Mouse (Mus musculus) hindbrain, embryonic 14.5 days (tissue): Measurements from ENCODE around the gene Il1b. TPM values are rescaled to one million over a fixed set of nuclear protein-coding genes. Genes with fewer than 3 reads are reported as not detected.

Experiments used
- ATAC-seq: fragments of 200-750 bp; cut with Nextera tagmentation; 2 replicates; pipeline ENCODE4 v1.8.0; 2017; ENCODE audit warnings: moderate number of reproducible peaks, mild to moderate bottlenecking, moderate TSS enrichment, moderate library complexity; ENCODE audit not compliant: low FRiP score
- DNase-seq: peaks from one replicate; pipeline ENCODE4 v3.0.0-alpha.2; 2015; ENCODE audit warnings: low spot score
- H3K27ac ChIP-seq: fragments of 300-500 bp; sonication (generic); 2 replicates; pipeline ENCODE4 v1.5.1; 2014; ENCODE audit warnings: mild to moderate bottlenecking, moderate library complexity
- H3K27me3 ChIP-seq: fragments of 300-500 bp; sonication (generic); 2 replicates; pipeline ENCODE4 v1.6.1; 2014; ENCODE audit warnings: mild to moderate bottlenecking, low read length, mixed read lengths; ENCODE audit not compliant: control insufficient read depth, insufficient read depth
- H3K36me3 ChIP-seq: fragments of 300-500 bp; sonication (generic); replicated peaks from 2 replicates; pipeline ENCODE4 v1.6.1; 2014; ENCODE audit not compliant: control insufficient read depth, insufficient read depth
- H3K4me1 ChIP-seq: fragments of 300-500 bp; sonication (generic); replicated peaks from 2 replicates; pipeline ENCODE4 v1.6.1; 2014; ENCODE audit warnings: antibody characterized with exemption, low read length, mixed read lengths; ENCODE audit not compliant: control insufficient read depth, insufficient read depth
- H3K4me2 ChIP-seq: fragments of 300-500 bp; sonication (generic); replicated peaks from 2 replicates; pipeline ENCODE4 v1.6.1; 2014; ENCODE audit warnings: mild to moderate bottlenecking, moderate library complexity
- H3K4me3 ChIP-seq: fragments of 300-500 bp; sonication (generic); replicated peaks from 2 replicates; pipeline ENCODE4 v1.5.1; 2014; ENCODE audit warnings: mild to moderate bottlenecking, low read length
- H3K9ac ChIP-seq: fragments of 300-500 bp; sonication (generic); 2 replicates; pipeline ENCODE4 v1.6.1; 2014
- H3K9me3 ChIP-seq: fragments of 300-500 bp; sonication (generic); 2 replicates; pipeline ENCODE4 v1.6.1; 2016; ENCODE audit warnings: low read length; ENCODE audit not compliant: control insufficient read depth
- WGBS: fragments of 180-500 bp; shearing (Covaris S2); extraction: QIAGEN DNeasy Blood & Tissue Kit; methylation state at CpG from one replicate; pipeline ENCODE4 v1.1.7; 2014; 5-methylcytosine and 5-hydroxymethylcytosine counted together
- polyA plus RNA-seq: library from polyadenylated mRNA; unstranded; fragments of >200 nt; fragmentation: Nextera tagmentation; extraction: Ambion mirVana; gene quantifications from 2 replicates; pipeline ENCODE4 v1.2.1, GENCODE M21; 2014

Gene Il1b
- polyA plus RNA-seq, result not detected in 2 replicates

GRCm38 (mm10) chr2:129371039-129371438 lies at the start of gene Il1b:
Gene Il1b, minus strand, starts transcription at chr2:129371139.
- H3K27ac ChIP-seq, result no peak within 1 kb of the TSS
- no peaks in the 10 kb centered on the region for H3K36me3 ChIP-seq
- H3K27me3 ChIP-seq, result no peaks in the 10 kb centered on the region
- DNase-seq (no peak), ATAC-seq (no peak)
- H3K4me3 ChIP-seq, result no peak within 1 kb of the TSS
- WGBS, result 96% methylated on average over 3 of the region's 3 CpGs
- H3K9ac ChIP-seq, result no peak within 1 kb of the TSS
- H3K9me3 ChIP-seq, result no peaks in the 10 kb centered on the region
- no peak within 1 kb of the TSS for H3K4me2 ChIP-seq
- no peaks in the 10 kb centered on the region for H3K4me1 ChIP-seq

DNA sequence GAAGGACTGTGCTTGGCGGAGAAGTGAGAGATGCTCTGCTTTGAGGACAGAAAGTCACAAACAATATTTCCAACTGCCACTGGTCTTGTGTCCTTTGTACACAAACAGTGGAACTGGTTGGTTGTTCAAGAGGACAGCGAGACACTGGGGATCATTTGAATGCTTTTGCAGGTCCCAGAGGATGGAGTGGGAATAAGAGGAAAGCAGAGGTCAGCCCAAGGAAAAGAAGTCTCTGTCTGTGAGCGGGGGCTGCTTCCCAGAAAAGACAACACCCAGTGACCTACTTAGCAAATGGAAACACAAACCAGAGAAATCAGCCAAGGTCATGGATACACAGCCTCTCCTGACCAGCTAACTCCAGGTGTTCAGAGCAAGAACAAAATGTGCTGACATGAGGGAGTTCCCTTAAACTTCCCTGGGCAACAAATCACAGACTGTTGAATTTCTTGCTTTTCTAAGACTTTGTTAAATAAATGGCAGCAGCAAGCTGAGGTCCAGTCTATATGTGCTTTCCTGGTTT lies 48.5 kb upstream of the Il1b start:
- DNase-seq (no peak), ATAC-seq (no peak)
- 89% methylated on average over 3 of the region's 3 CpGs for WGBS
- H3K36me3 ChIP-seq, result no peaks in the 10 kb centered on the region
- no peaks in the 10 kb centered on the region for H3K4me1 ChIP-seq
- peaks cover 6% of the 10 kb centered on the region; the same call in 1 of the 2 replicates for H3K9me3 ChIP-seq
- no peak overlapping the region for H3K4me2 ChIP-seq
- H3K4me3 ChIP-seq, result no peak overlapping the region
- no peaks in the 10 kb centered on the region for H3K27me3 ChIP-seq
- no peak overlapping the region for H3K9ac ChIP-seq
- no peak overlapping the region for H3K27ac ChIP-seq

GRCm38 (mm10) chr2:129414593-129414992 lies 43.7 kb upstream of the Il1b start:
- Histone ChIP-seq H3K4me1 (no peaks in the 10 kb centered on the region), H3K27me3 (no peaks in the 10 kb centered on the region), H3K36me3 (no peaks in the 10 kb centered on the region), H3K9ac (no peak overlapping the region), H3K4me2 (no peak overlapping the region), H3K4me3 (no peak overlapping the region), H3K27ac (no peak overlapping the region), H3K9me3 (no peaks in the 10 kb centered on the region)
- no peak for DNase-seq
- no peak for ATAC-seq
- WGBS, result 83% methylated on average over 3 of the region's 3 CpGs

DNA sequence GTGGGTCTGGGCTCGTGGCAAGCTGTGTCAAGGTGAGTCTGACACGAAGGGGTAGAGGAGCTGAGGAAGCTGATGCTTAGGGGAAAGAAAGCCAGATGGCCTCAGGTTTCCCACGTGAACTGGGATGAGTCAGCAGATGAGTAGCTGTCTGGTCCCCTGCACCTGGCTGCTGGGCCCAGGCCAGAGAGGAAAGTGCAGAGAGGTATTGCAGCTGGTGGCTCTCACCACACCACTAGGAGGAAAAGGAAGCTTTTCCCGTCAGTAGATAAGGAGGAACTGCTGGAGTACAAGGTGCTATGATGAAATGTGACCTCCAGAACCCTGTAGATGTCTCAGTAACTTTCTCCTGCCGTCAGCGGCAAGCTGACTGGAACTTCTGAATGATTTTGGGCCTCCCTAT lies 42.5 kb upstream of the Il1b start:
- DNase-seq (no peak), ATAC-seq (no peak)
- Histone ChIP-seq H3K4me1 (no peaks in the 10 kb centered on the region), H3K4me3 (no peak overlapping the region), H3K9me3 (no peaks in the 10 kb centered on the region), H3K36me3 (no peaks in the 10 kb centered on the region), H3K27me3 (no peaks in the 10 kb centered on the region), H3K4me2 (no peak overlapping the region), H3K27ac (no peak overlapping the region), H3K9ac (no peak overlapping the region)
- WGBS, result 73% methylated on average over 6 of the region's 6 CpGs

GRCm38 (mm10) chr2:129411651-129412050 lies 40.7 kb upstream of the Il1b start:
- no peaks in the 10 kb centered on the region for H3K9me3 ChIP-seq
- DNase-seq (no peak), ATAC-seq (no peak)
- no peaks in the 10 kb centered on the region for H3K4me1 ChIP-seq
- H3K27me3 ChIP-seq, result no peaks in the 10 kb centered on the region
- 80% methylated on average over 3 of the region's 3 CpGs for WGBS
- no peak overlapping the region for H3K4me2 ChIP-seq
- no peak overlapping the region for H3K9ac ChIP-seq
- no peaks in the 10 kb centered on the region for H3K36me3 ChIP-seq
- H3K4me3 ChIP-seq, result no peak overlapping the region
- H3K27ac ChIP-seq, result no peak overlapping the region

GRCm38 (mm10) chr2:129410344-129410743 lies 39.4 kb upstream of the Il1b start:
- Histone ChIP-seq H3K9me3 (no peaks in the 10 kb centered on the region), H3K4me2 (no peak overlapping the region), H3K27me3 (no peaks in the 10 kb centered on the region), H3K27ac (no peak overlapping the region), H3K4me1 (no peaks in the 10 kb centered on the region), H3K9ac (no peak overlapping the region), H3K36me3 (no peaks in the 10 kb centered on the region), H3K4me3 (no peak overlapping the region)
- 92% methylated on average over 7 of the region's 7 CpGs for WGBS
- no peak for DNase-seq
- no peak for ATAC-seq

DNA sequence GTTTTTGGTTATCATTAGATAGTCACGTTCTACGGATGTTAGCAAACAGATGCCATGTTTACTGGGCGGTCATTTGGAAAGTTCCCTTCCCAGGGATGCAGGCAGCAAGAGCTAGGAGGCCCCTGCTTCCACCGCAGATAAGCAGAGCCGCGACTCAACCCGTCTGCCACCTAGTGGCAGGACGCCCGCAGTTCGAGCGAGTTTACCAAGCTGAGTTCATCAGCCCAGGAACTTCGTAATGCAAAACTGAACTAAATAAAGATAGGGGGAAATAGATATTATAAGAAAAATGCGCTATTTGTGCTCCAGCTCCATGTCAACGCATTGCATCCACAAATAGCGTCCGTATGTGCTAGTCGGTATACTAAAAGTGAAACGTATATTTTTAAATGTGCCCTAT lies 37.5 kb upstream of the Il1b start:
- ATAC-seq (peak; percentile 84; the same call in 1 of the 2 replicates), DNase-seq (peak; percentile 84)
- Histone ChIP-seq H3K4me3 (no peak overlapping the region), H3K4me2 (no peak overlapping the region), H3K27ac (no peak overlapping the region), H3K9ac (no peak overlapping the region), H3K27me3 (no peaks in the 10 kb centered on the region), H3K36me3 (no peaks in the 10 kb centered on the region), H3K4me1 (no peaks in the 10 kb centered on the region), H3K9me3 (no peaks in the 10 kb centered on the region)
- 23% methylated on average over 18 of the region's 18 CpGs for WGBS

GRCm38 (mm10) chr2:129407596-129407995 lies 36.7 kb upstream of the Il1b start:
- DNase-seq (no peak), ATAC-seq (no peak)
- 96% methylated on average over 13 of the region's 13 CpGs for WGBS
- Histone ChIP-seq H3K9me3 (no peaks in the 10 kb centered on the region), H3K4me1 (no peaks in the 10 kb centered on the region), H3K27me3 (no peaks in the 10 kb centered on the region), H3K4me2 (no peak overlapping the region), H3K27ac (no peak overlapping the region), H3K4me3 (no peak overlapping the region), H3K36me3 (no peaks in the 10 kb centered on the region), H3K9ac (no peak overlapping the region)

- ATAC-seq (no peak), DNase-seq (no peak)
- no peak overlapping the region for H3K9ac ChIP-seq
- no peak overlapping the region for H3K4me3 ChIP-seq
- H3K9me3 ChIP-seq, result no peaks in the 10 kb centered on the region
- no peaks in the 10 kb centered on the region for H3K4me1 ChIP-seq
- H3K27ac ChIP-seq, result no peak overlapping the region
- WGBS, result 92% methylated on average over 8 of the region's 8 CpGs
- H3K27me3 ChIP-seq, result no peaks in the 10 kb centered on the region
- H3K36me3 ChIP-seq, result no peaks in the 10 kb centered on the region
- H3K4me2 ChIP-seq, result no peak overlapping the region
Measured at GRCm38 (mm10) chr2:129406508-129406907, 35.6 kb upstream of the Il1b start.

DNA sequence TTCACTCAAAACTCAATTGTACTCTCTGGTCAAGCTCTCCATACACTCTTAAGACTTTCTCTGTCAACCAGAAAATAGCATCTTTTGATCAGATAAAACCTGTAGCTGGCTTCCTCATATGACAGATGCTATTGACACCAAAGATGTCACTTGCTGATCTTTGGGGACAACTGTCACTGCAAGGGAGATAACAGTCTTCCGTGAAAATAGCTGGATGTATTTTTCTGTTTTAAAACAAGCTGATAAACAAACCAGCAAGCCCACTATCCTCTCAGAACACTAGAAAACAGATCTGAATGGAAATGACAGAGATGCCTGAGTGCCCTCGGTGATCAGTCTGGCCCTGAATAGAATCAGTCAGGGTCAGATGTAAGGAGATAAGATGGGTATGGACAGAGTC lies 32.8 kb upstream of the Il1b start:
- H3K27ac ChIP-seq, result no peak overlapping the region
- no peaks in the 10 kb centered on the region for H3K36me3 ChIP-seq
- 87% methylated on average over 2 of the region's 2 CpGs for WGBS
- no peak overlapping the region for H3K4me3 ChIP-seq
- no peaks in the 10 kb centered on the region for H3K4me1 ChIP-seq
- ATAC-seq, result no peak
- H3K9ac ChIP-seq, result no peak overlapping the region
- DNase-seq, result no peak
- no peaks in the 10 kb centered on the region for H3K9me3 ChIP-seq
- H3K4me2 ChIP-seq, result no peak overlapping the region
- no peaks in the 10 kb centered on the region for H3K27me3 ChIP-seq
